Mouse (Mus musculus) hindbrain, embryonic 15.5 days (tissue): ENCODE data around the gene Clic4. TPM values are rescaled to one million over a fixed set of nuclear protein-coding genes. Genes with fewer than 3 reads are reported as not detected.

ENCODE experiments used
- ATAC-seq: fragments of 200-750 bp; cut with Nextera tagmentation; 2 replicates; pipeline ENCODE4 v1.8.0; 2017; ENCODE audit warnings: low read depth, moderate number of reproducible peaks, moderate TSS enrichment; ENCODE audit not compliant: low FRiP score
- H3K27ac ChIP-seq: fragments of 300-500 bp; sonication (generic); replicated peaks from 2 replicates; pipeline ENCODE4 v1.5.1; 2015; ENCODE audit warnings: mild to moderate bottlenecking, inconsistent platforms
- H3K27me3 ChIP-seq: fragments of 300-500 bp; sonication (generic); 2 replicates; pipeline ENCODE4 v1.6.1; 2015; ENCODE audit warnings: control low read depth, inconsistent platforms
- H3K36me3 ChIP-seq: fragments of 300-500 bp; sonication (generic); 2 replicates; pipeline ENCODE4 v1.6.1; 2015; ENCODE audit warnings: control low read depth, inconsistent platforms
- H3K4me1 ChIP-seq: fragments of 300-500 bp; sonication (generic); replicated peaks from 2 replicates; pipeline ENCODE4 v1.6.1; 2015; ENCODE audit warnings: control low read depth, inconsistent platforms
- H3K4me2 ChIP-seq: fragments of 300-500 bp; sonication (generic); 2 replicates; pipeline ENCODE4 v1.6.1; 2015; ENCODE audit warnings: moderate library complexity, mild to moderate bottlenecking, inconsistent platforms
- H3K4me3 ChIP-seq: fragments of 300-500 bp; sonication (generic); 2 replicates; pipeline ENCODE4 v1.5.1; 2015; ENCODE audit warnings: mild to moderate bottlenecking, inconsistent platforms
- H3K9ac ChIP-seq: fragments of 300-500 bp; sonication (generic); 2 replicates; pipeline ENCODE4 v1.6.1; 2015; ENCODE audit warnings: inconsistent platforms
- H3K9me3 ChIP-seq: fragments of 300-500 bp; sonication (generic); 2 replicates; pipeline ENCODE4 v1.6.1; 2016; ENCODE audit warnings: control low read depth, inconsistent platforms
- WGBS: fragments of 180-500 bp; shearing (Covaris S2); methylation state at CpG from one replicate; pipeline ENCODE4 v1.1.7; 2015; 5-methylcytosine and 5-hydroxymethylcytosine counted together
- polyA plus RNA-seq: library from polyadenylated mRNA; unstranded; fragments of >200 nt; fragmentation: Nextera tagmentation; extraction: Ambion mirVana; gene quantifications from 2 replicates; pipeline ENCODE4 v1.2.1, GENCODE M21; 2015

The Clic4 gene
- polyA plus RNA-seq, 1 experiment from 2014 or later: 67.1 TPM

DNA sequence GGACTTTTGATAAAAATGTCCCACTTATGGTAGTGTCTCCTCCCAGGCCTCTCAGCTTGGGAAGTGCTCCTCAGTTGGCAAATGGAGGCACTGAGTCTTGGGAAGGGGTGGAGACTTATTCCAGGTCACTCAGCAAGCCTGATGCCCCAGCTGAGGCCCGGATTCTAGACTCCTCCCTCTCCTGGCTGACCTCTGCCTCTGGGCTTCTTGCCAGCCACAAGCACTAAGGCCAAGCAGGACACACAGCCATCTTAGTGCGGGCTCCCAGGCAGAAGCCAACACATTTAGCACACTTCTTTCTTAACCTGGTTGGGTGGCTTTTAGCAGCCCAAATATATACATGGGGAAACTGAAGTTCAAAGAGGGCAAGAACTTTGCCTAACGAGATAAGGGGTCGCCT, 33.9 kb upstream of the Clic4 start:
- WGBS: 58% methylated on average over 4 of the region's 4 CpGs
- H3K4me2 ChIP-seq: no peak overlapping the region
- H3K4me1 ChIP-seq: no peaks in the 10 kb centered on the region
- H3K27me3 ChIP-seq: no peaks in the 10 kb centered on the region
- ATAC-seq: no peak
- no peak overlapping the region for H3K9ac ChIP-seq
- H3K4me3 ChIP-seq: no peak overlapping the region
- H3K27ac ChIP-seq: no peak overlapping the region
- H3K9me3 ChIP-seq: no peaks in the 10 kb centered on the region
- H3K36me3 ChIP-seq: no peaks in the 10 kb centered on the region

GRCm38 (mm10) chr4:135302261-135302660, 29.6 kb upstream of the Clic4 start:
- no peak overlapping the region for H3K9ac ChIP-seq
- no peak overlapping the region for H3K4me3 ChIP-seq
- H3K27ac ChIP-seq: no peak overlapping the region
- no peak overlapping the region for H3K4me2 ChIP-seq
- no peaks in the 10 kb centered on the region for H3K36me3 ChIP-seq
- no peaks in the 10 kb centered on the region for H3K9me3 ChIP-seq
- H3K4me1 ChIP-seq: peaks cover 10% of the 10 kb centered on the region; the same call in 1 of the 2 replicates
- 84% methylated on average over 10 of the region's 10 CpGs for WGBS
- ATAC-seq: no peak
- H3K27me3 ChIP-seq: no peaks in the 10 kb centered on the region

GRCm38 (mm10) chr4:135301166-135301565, 28.6 kb upstream of the Clic4 start:
- Histone ChIP-seq H3K4me1 (peaks cover 10% of the 10 kb centered on the region; the same call in 1 of the 2 replicates), H3K9me3 (no peaks in the 10 kb centered on the region), H3K4me2 (no peak overlapping the region), H3K27me3 (no peaks in the 10 kb centered on the region), H3K36me3 (no peaks in the 10 kb centered on the region), H3K9ac (no peak overlapping the region), H3K27ac (no peak overlapping the region), H3K4me3 (no peak overlapping the region)
- WGBS: 80% methylated on average over 3 of the region's 3 CpGs
- ATAC-seq: no peak

DNA sequence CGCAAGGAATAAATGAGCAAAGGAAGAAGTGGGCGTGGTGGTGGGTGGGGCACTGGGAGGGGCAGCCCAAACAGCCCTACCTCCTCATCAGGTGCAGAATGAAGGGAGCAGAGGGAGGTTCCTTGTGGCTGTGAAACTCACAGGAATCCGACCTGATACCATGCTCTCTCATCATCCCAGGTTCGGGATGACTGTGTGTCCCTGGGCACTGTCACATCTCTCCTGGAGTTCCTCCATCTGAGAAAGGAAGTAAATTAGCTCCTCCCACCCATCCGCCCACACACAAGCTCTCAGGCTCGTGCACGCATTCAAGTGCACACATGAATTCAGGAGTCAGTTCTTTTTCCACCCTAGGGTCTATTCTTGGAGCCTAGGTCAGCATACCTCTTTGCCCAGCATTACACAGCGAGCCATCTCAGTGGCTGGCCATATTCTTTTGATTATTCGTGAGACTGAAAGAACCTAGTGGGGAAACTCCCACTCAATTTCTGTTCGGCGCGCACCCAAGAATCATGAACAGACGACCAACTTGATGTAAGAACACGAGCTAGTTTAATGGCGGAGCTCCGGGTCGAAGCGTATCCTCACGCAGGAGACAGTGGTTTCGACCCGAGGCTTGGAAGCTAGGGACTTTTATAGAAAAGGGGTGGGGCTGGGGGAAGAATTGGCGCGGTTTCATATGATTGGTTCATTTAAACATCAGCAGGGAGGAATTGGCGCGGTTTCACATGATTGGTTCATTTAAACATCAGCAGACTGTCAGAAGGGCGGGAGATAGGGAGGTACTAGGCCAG, 27.8 kb upstream of the Clic4 start:
- ATAC-seq: no peak
- Histone ChIP-seq H3K27me3 (no peaks in the 10 kb centered on the region), H3K27ac (no peak overlapping the region), H3K4me2 (no peak overlapping the region), H3K9me3 (no peaks in the 10 kb centered on the region), H3K9ac (no peak overlapping the region), H3K4me1 (peaks cover 10% of the 10 kb centered on the region; the same call in 1 of the 2 replicates), H3K36me3 (no peaks in the 10 kb centered on the region), H3K4me3 (no peak overlapping the region)
- 92% methylated on average over 26 of the region's 26 CpGs for WGBS

- ATAC-seq: no peak
- no peak overlapping the region for H3K9ac ChIP-seq
- H3K4me1 ChIP-seq: peaks cover 10% of the 10 kb centered on the region; the same call in 1 of the 2 replicates
- H3K36me3 ChIP-seq: no peaks in the 10 kb centered on the region
- no peak overlapping the region for H3K4me2 ChIP-seq
- no peaks in the 10 kb centered on the region for H3K9me3 ChIP-seq
- 92% methylated on average over 10 of the region's 10 CpGs for WGBS
- H3K4me3 ChIP-seq: no peak overlapping the region
- H3K27me3 ChIP-seq: no peaks in the 10 kb centered on the region
- H3K27ac ChIP-seq: 0 out of 2 replicates have a peak overlapping the region, but pooled peaks have one; percentile 10
These were observed 26.1 kb upstream of the Clic4 start for GRCm38 (mm10) chr4:135298680-135299079.

- no peaks in the 10 kb centered on the region for H3K9me3 ChIP-seq
These were observed 25.4 kb upstream of the Clic4 start for GRCm38 (mm10) chr4:135297931-135298546.

DNA sequence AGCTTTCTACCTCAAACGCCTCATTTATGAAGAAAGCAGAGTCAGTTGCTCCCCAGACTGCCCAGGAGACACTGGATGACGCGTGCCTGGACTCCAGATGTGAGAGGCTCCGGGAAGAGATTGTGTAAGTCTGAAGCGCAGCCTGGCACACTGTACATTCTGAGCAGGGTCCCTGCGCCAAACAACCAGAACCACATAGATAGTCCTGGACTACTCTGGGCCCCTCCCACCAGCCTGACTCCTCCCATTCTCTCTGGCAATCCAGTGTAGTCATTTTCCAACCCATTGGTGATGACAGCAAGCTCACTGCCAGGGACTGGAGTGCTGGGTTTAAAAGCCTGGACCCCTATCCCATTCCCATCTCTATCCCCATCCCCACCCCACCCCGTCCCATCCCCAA, 24.5 kb upstream of the Clic4 start:
- H3K27ac ChIP-seq: no peak overlapping the region
- no peak overlapping the region for H3K4me3 ChIP-seq
- no peak overlapping the region for H3K9ac ChIP-seq
- no peak for ATAC-seq
- H3K4me2 ChIP-seq: no peak overlapping the region
- no peaks in the 10 kb centered on the region for H3K36me3 ChIP-seq
- H3K9me3 ChIP-seq: no peaks in the 10 kb centered on the region
- no peaks in the 10 kb centered on the region for H3K27me3 ChIP-seq
- peaks cover 10% of the 10 kb centered on the region; the same call in 1 of the 2 replicates for H3K4me1 ChIP-seq
- 89% methylated on average over 7 of the region's 7 CpGs for whole genome bisulfite sequencing

More at GRCm38 (mm10) chr4:135297931-135298546, 25.4 kb upstream of the Clic4 start:
- no peak overlapping the region for H3K9ac ChIP-seq
- ATAC-seq: peak; percentile 91
- H3K4me2 ChIP-seq: peak overlapping the region; percentile 29; the same call in 1 of the 2 replicates
- no peaks in the 10 kb centered on the region for H3K36me3 ChIP-seq
- no peaks in the 10 kb centered on the region for H3K27me3 ChIP-seq
- WGBS: 58% methylated on average over 15 of the region's 15 CpGs
- H3K4me1 ChIP-seq: peaks cover 10% of the 10 kb centered on the region; the same call in 1 of the 2 replicates
- 0 out of 2 replicates have a peak overlapping the region, but pooled peaks have one; percentile 10 for H3K27ac ChIP-seq
- no peak overlapping the region for H3K4me3 ChIP-seq

DNA sequence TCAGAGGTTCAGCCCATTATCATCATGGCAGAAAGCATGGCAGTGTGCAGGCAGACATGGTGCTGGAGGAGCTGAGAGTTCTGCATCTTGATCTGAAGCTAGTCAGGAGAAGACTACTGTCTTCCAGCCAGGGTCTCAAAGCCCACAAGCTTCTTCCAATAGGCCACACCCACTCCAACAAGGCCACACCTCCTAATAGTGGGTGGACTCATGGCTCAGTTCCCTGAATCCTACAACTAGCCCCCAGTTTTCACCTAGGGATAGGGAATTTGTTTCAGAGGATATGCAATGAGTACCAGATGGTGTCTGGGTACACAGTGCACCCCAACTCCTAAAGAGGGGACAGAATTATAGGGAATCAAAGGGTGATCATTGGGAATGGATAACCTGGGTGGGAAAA, 24.0 kb upstream of the Clic4 start:
- no peaks in the 10 kb centered on the region for H3K36me3 ChIP-seq
- H3K4me1 ChIP-seq: peaks cover 10% of the 10 kb centered on the region; the same call in 1 of the 2 replicates
- H3K9ac ChIP-seq: no peak overlapping the region
- H3K4me3 ChIP-seq: no peak overlapping the region
- no peak for ATAC-seq
- H3K27ac ChIP-seq: no peak overlapping the region
- H3K4me2 ChIP-seq: no peak overlapping the region
- no peaks in the 10 kb centered on the region for H3K27me3 ChIP-seq
- no peaks in the 10 kb centered on the region for H3K9me3 ChIP-seq

DNA sequence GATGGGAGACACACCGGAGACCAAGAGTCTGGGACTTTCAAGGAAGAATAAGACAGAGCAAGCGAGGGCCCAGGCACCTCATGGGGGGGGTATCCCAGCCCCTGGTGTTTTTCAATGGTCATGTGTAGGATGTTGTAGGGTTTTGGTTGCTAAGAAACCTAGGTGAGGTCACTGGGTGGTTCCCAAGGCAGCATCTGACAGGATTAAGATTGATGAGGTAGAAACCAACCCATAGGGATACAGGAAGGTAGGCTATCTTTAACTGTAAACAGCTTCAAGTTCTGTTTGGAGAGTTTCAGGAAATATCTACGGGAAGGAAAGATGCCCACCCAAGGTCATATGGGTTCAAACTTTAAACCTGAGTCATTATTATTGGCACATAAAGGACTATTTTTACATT, 21.2 kb upstream of the Clic4 start:
- H3K4me2 ChIP-seq: no peak overlapping the region
- H3K27ac ChIP-seq: no peak overlapping the region
- no peak for ATAC-seq
- H3K9me3 ChIP-seq: no peaks in the 10 kb centered on the region
- no peaks in the 10 kb centered on the region for H3K36me3 ChIP-seq
- no peak overlapping the region for H3K9ac ChIP-seq
- H3K4me3 ChIP-seq: no peak overlapping the region
- WGBS: 79% methylated on average over 3 of the region's 3 CpGs
- no peaks in the 10 kb centered on the region for H3K27me3 ChIP-seq
- H3K4me1 ChIP-seq: peaks cover 10% of the 10 kb centered on the region; the same call in 1 of the 2 replicates

GRCm38 (mm10) chr4:135292477-135293089, 20.0 kb upstream of the Clic4 start:
- no peak overlapping the region for H3K27ac ChIP-seq
- no peaks in the 10 kb centered on the region for H3K9me3 ChIP-seq
- H3K9ac ChIP-seq: no peak overlapping the region
- peak overlapping the region; percentile 9; the same call in 1 of the 2 replicates for H3K4me2 ChIP-seq
- no peak for ATAC-seq
- 13% methylated on average over 12 of the region's 12 CpGs for WGBS
- no peak overlapping the region for H3K4me3 ChIP-seq
- no peaks in the 10 kb centered on the region for H3K36me3 ChIP-seq
- H3K4me1 ChIP-seq: no peaks in the 10 kb centered on the region
- H3K27me3 ChIP-seq: no peaks in the 10 kb centered on the region

DNA sequence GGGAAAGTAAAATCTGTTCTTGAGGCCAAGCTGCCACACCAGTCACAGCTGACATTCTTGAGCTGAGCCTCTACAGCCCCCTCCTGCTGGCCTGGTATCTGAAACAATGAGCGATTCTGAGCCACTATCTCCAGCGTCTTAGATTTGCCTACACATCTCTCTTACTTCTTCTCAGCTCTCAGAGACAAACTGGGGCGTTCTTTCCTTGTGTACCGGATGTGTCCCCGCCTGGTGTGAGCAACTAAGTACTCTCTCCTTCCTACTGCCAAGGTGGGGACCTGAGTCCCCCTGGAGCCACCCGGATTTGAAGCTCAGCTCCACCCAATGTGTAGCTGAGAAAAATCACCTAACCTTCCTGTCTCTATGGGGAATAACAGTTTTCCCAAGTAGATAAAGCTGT, 19.2 kb upstream of the Clic4 start:
- ATAC-seq: no peak
- Histone ChIP-seq H3K36me3 (no peaks in the 10 kb centered on the region), H3K27me3 (no peaks in the 10 kb centered on the region), H3K4me3 (no peak overlapping the region), H3K9me3 (no peaks in the 10 kb centered on the region), H3K4me1 (peaks cover 2% of the 10 kb centered on the region; the same call in 1 of the 2 replicates), H3K9ac (no peak overlapping the region), H3K4me2 (no peak overlapping the region), H3K27ac (no peak overlapping the region)
- 60% methylated on average over 6 of the region's 6 CpGs for WGBS

GRCm38 (mm10) chr4:135291199-135291598, 18.6 kb upstream of the Clic4 start:
- no peak overlapping the region for H3K27ac ChIP-seq
- 91% methylated on average over 8 of the region's 8 CpGs for WGBS
- H3K4me2 ChIP-seq: no peak overlapping the region
- ATAC-seq: no peak
- H3K9ac ChIP-seq: no peak overlapping the region
- H3K4me1 ChIP-seq: peaks cover 5% of the 10 kb centered on the region; the same call in 1 of the 2 replicates
- H3K36me3 ChIP-seq: no peaks in the 10 kb centered on the region
- H3K4me3 ChIP-seq: no peak overlapping the region
- no peaks in the 10 kb centered on the region for H3K9me3 ChIP-seq
- no peaks in the 10 kb centered on the region for H3K27me3 ChIP-seq
